Mouse (Mus musculus) megakaryocyte, embryonic 14.5 days (primary cell): ENCODE measurements around the gene Slc46a1.

Experiments used
- FLI1 ChIP-seq: IDR thresholded peaks from 2 replicates; pipeline ENCODE4 v1.6.1; 2012; ENCODE audit warnings: low read length, inconsistent platforms, mixed read lengths
- GATA1 ChIP-seq: IDR thresholded peaks from 3 replicates; pipeline ENCODE4 v1.6.1; 2012; ENCODE audit warnings: mixed read lengths, low read length, inconsistent platforms, borderline replicate concordance

DNA sequence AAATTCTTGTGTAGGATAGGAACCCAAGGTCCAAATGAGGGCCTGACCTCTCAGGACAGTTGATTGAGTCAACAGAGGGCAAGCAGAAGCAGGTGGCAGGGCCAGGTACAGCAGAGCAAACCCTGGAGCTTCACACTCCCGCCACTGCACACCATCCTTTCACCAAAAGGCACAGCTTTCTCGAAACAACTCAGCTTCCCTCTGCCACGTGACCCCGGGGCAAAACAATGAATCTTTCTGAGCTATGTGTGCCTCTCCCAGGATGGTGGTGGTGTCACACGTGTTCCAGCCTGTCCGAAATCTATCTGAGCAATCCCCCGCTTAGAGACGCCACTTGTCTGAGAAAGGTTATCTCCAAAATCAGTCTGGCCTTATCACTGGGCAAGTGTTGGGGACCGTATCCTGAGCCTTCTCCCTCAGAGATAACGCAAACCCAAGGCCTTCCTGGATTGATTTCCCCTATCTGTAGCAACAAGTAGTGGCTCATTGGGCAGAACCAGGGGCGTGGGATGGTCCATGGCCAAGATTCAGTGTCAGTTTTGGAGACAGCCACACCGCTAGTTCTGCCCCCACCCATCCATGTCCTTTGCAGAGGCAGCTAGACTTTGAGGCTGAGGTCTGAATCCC lies 45.1 kb upstream of the Slc46a1 start:
- no peak for TF ChIP-seq GATA1
- TF ChIP-seq FLI1, result no peak
